Mouse (Mus musculus) forebrain, embryonic 14.5 days (tissue): ENCODE measurements around the gene Stx5a. TPM values are rescaled to one million over a fixed set of nuclear protein-coding genes. Genes with fewer than 3 reads are reported as not detected.

ENCODE experiments used
- ATAC-seq: fragments of 200-750 bp; cut with Nextera tagmentation; 2 replicates; pipeline ENCODE4 v1.8.0; 2017; ENCODE audit warnings: mild to moderate bottlenecking, moderate library complexity
- DNase-seq: peaks from one replicate; pipeline ENCODE4 v3.0.0-alpha.2; 2015; ENCODE audit warnings: low spot score
- H3K27ac ChIP-seq: fragments of 300-500 bp; sonication (generic); 2 replicates; pipeline ENCODE4 v1.5.1; 2014; ENCODE audit warnings: low read depth, mild to moderate bottlenecking, control low read depth, low read length, moderate library complexity
- H3K27me3 ChIP-seq: fragments of 300-500 bp; sonication (generic); replicated peaks from 2 replicates; pipeline ENCODE4 v1.6.1; 2014; ENCODE audit warnings: low read length, control low read depth, mixed read lengths; ENCODE audit not compliant: control insufficient read depth, insufficient read depth
- H3K36me3 ChIP-seq: fragments of 300-500 bp; sonication (generic); 2 replicates; pipeline ENCODE4 v1.6.1; 2014; ENCODE audit warnings: low read length, control low read depth; ENCODE audit not compliant: control insufficient read depth, insufficient read depth
- H3K4me1 ChIP-seq: fragments of 300-500 bp; sonication (generic); 2 replicates; pipeline ENCODE4 v1.6.1; 2014; ENCODE audit warnings: antibody characterized with exemption, low read length, control low read depth; ENCODE audit not compliant: control insufficient read depth, insufficient read depth
- H3K4me2 ChIP-seq: fragments of 300-500 bp; sonication (generic); 2 replicates; pipeline ENCODE4 v1.6.1; 2014; ENCODE audit warnings: mild to moderate bottlenecking, control low read depth, low read length
- H3K4me3 ChIP-seq: fragments of 300-500 bp; sonication (generic); 2 replicates; pipeline ENCODE4 v1.5.1; 2014; ENCODE audit warnings: low read depth, low read length, control low read depth
- H3K9ac ChIP-seq: fragments of 300-500 bp; sonication (generic); 2 replicates; pipeline ENCODE4 v1.6.1; 2014; ENCODE audit warnings: mild to moderate bottlenecking, low read length, control low read depth, moderate library complexity
- H3K9me3 ChIP-seq: fragments of 300-500 bp; sonication (generic); replicated peaks from 2 replicates; pipeline ENCODE4 v1.6.1; 2016; ENCODE audit warnings: low read length, control low read depth, mixed read lengths; ENCODE audit not compliant: control insufficient read depth
- WGBS: fragments of 180-500 bp; shearing (Covaris S2); extraction: QIAGEN DNeasy Blood & Tissue Kit; methylation state at CpG from one replicate; pipeline ENCODE4 v1.1.7; 2014; 5-methylcytosine and 5-hydroxymethylcytosine counted together
- polyA plus RNA-seq: library from polyadenylated mRNA; unstranded; fragments of >200 nt; fragmentation: Nextera tagmentation; extraction: Ambion mirVana; gene quantifications from 2 replicates; pipeline ENCODE4 v1.2.1, GENCODE M21; 2014

The Stx5a gene
- polyA plus RNA-seq, 1 experiment from 2014 or later, result 104 TPM

GRCm38 (mm10) chr19:8722559-8722906, 18.7 kb upstream of the Stx5a start:
- WGBS, result 1% methylated on average over 5 of the region's 5 CpGs
- peaks cover 32% of the 10 kb centered on the region for H3K36me3 ChIP-seq
- H3K9me3 ChIP-seq, result no peaks in the 10 kb centered on the region
- H3K4me1 ChIP-seq, result peaks cover 21% of the 10 kb centered on the region
- peak overlapping the region; percentile 81 for H3K9ac ChIP-seq
- no peaks in the 10 kb centered on the region for H3K27me3 ChIP-seq
- DNase-seq (no peak), ATAC-seq (no peak; the same call in 1 of the 2 replicates)
- H3K27ac ChIP-seq, result peak overlapping the region; percentile 93
- H3K4me3 ChIP-seq, result peak overlapping the region; percentile 63
- peak overlapping the region; percentile 83 for H3K4me2 ChIP-seq

GRCm38 (mm10) chr19:8722907-8723573, 18.2 kb upstream of the Stx5a start, which contains the start of gene Slc3a2:
TSS of gene Slc3a2 (minus strand) at chr19:8723369.
- ATAC-seq (peak; percentile 98), DNase-seq (peak; percentile 100)
- under 1% methylated on average over 50 of the region's 50 CpGs for WGBS

GRCm38 (mm10) chr19:8723574-8724346, 17.5 kb upstream of the Stx5a start:
- H3K9me3 ChIP-seq, result no peaks in the 10 kb centered on the region
- H3K4me3 ChIP-seq, result peak overlapping the region; percentile 63
- peak overlapping the region; percentile 83 for H3K4me2 ChIP-seq
- under 1% methylated on average over 20 of the region's 20 CpGs for WGBS
- H3K36me3 ChIP-seq, result peaks cover 32% of the 10 kb centered on the region
- H3K27me3 ChIP-seq, result no peaks in the 10 kb centered on the region
- H3K4me1 ChIP-seq, result peaks cover 21% of the 10 kb centered on the region
- DNase-seq, result peak; percentile 30
- H3K27ac ChIP-seq, result peak overlapping the region; percentile 72
- H3K9ac ChIP-seq, result peak overlapping the region; percentile 97
- peak; percentile 19; the same call in 1 of the 2 replicates for ATAC-seq

More at GRCm38 (mm10) chr19:8722907-8723573, 18.2 kb upstream of the Stx5a start, which contains the start of gene Slc3a2:
- Histone ChIP-seq H3K4me2 (peak within 1 kb of the TSS; percentile 83), H3K36me3 (peaks cover 32% of the 10 kb centered on the region), H3K4me3 (peak within 1 kb of the TSS; percentile 63), H3K9me3 (no peaks in the 10 kb centered on the region), H3K27me3 (no peaks in the 10 kb centered on the region), H3K9ac (peak within 1 kb of the TSS; percentile 97), H3K4me1 (peaks cover 21% of the 10 kb centered on the region), H3K27ac (peak within 1 kb of the TSS; percentile 93)

GRCm38 (mm10) chr19:8724392-8724791, 16.8 kb upstream of the Stx5a start:
- peaks cover 21% of the 10 kb centered on the region for H3K4me1 ChIP-seq
- WGBS, result 3% methylated on average over 2 of the region's 2 CpGs
- no peaks in the 10 kb centered on the region for H3K9me3 ChIP-seq
- DNase-seq, result no peak
- peaks cover 32% of the 10 kb centered on the region for H3K36me3 ChIP-seq
- no peaks in the 10 kb centered on the region for H3K27me3 ChIP-seq
- H3K4me2 ChIP-seq, result peak overlapping the region; percentile 83
- peak overlapping the region; percentile 72; the same call in 1 of the 2 replicates for H3K27ac ChIP-seq
- peak overlapping the region; percentile 63 for H3K4me3 ChIP-seq
- peak overlapping the region; percentile 97 for H3K9ac ChIP-seq
- ATAC-seq, result no peak

- WGBS, result 42% methylated on average over 4 of the region's 4 CpGs
- H3K9ac ChIP-seq, result peak overlapping the region; percentile 97
Observed at GRCm38 (mm10) chr19:8725081-8725613, 16.1 kb upstream of the Stx5a start.

GRCm38 (mm10) chr19:8726609-8727390, 14.4 kb upstream of the Stx5a start:
- DNase-seq (no peak), ATAC-seq (no peak)
- no peak overlapping the region for H3K9ac ChIP-seq
- H3K27ac ChIP-seq, result no peak overlapping the region
- peaks cover 19% of the 10 kb centered on the region for H3K4me1 ChIP-seq
- no peak overlapping the region for H3K4me3 ChIP-seq
- 19% methylated on average over 3 of the region's 3 CpGs for WGBS
- H3K36me3 ChIP-seq, result peaks cover 32% of the 10 kb centered on the region
- H3K9me3 ChIP-seq, result no peaks in the 10 kb centered on the region
- H3K27me3 ChIP-seq, result no peaks in the 10 kb centered on the region
- H3K4me2 ChIP-seq, result no peak overlapping the region

More at GRCm38 (mm10) chr19:8725081-8725613, 16.1 kb upstream of the Stx5a start:
- ATAC-seq (no peak), DNase-seq (no peak)
- H3K9me3 ChIP-seq, result no peaks in the 10 kb centered on the region
- peak overlapping the region; percentile 83 for H3K4me2 ChIP-seq
- peak overlapping the region; percentile 63 for H3K4me3 ChIP-seq
- H3K36me3 ChIP-seq, result peaks cover 32% of the 10 kb centered on the region
- H3K27ac ChIP-seq, result no peak overlapping the region
- no peaks in the 10 kb centered on the region for H3K27me3 ChIP-seq
- peaks cover 21% of the 10 kb centered on the region for H3K4me1 ChIP-seq

- Histone ChIP-seq H3K27me3 (no peaks in the 10 kb centered on the region), H3K4me1 (peaks cover 13% of the 10 kb centered on the region), H3K4me2 (no peak overlapping the region), H3K9me3 (no peaks in the 10 kb centered on the region), H3K4me3 (no peak overlapping the region), H3K9ac (no peak overlapping the region), H3K36me3 (peaks cover 32% of the 10 kb centered on the region), H3K27ac (no peak overlapping the region)
- ATAC-seq, result no peak
- 19% methylated on average over 5 of the region's 5 CpGs for WGBS
- DNase-seq, result no peak
Observed at GRCm38 (mm10) chr19:8727495-8728114, 13.6 kb upstream of the Stx5a start.
